Mouse (Mus musculus) hindbrain, embryonic 14.5 days (tissue): ENCODE results near the gene Gm10490. TPM values are rescaled to one million over a fixed set of nuclear protein-coding genes. Genes with fewer than 3 reads are reported as not detected.
"Not testable (repeated sequence)": the region's sequence is repeated elsewhere in the genome, so short reads cannot be mapped to it uniquely, and the experiment has no call there.

Experiments
- ATAC-seq: fragments of 200-750 bp; cut with Nextera tagmentation; 2 replicates; pipeline ENCODE4 v1.8.0; 2017; ENCODE audit warnings: moderate number of reproducible peaks, mild to moderate bottlenecking, moderate TSS enrichment, moderate library complexity; ENCODE audit not compliant: low FRiP score
- DNase-seq: peaks from one replicate; pipeline ENCODE4 v3.0.0-alpha.2; 2015; ENCODE audit warnings: low spot score
- H3K27ac ChIP-seq: fragments of 300-500 bp; sonication (generic); 2 replicates; pipeline ENCODE4 v1.5.1; 2014; ENCODE audit warnings: mild to moderate bottlenecking, moderate library complexity
- H3K27me3 ChIP-seq: fragments of 300-500 bp; sonication (generic); 2 replicates; pipeline ENCODE4 v1.6.1; 2014; ENCODE audit warnings: mild to moderate bottlenecking, low read length, mixed read lengths; ENCODE audit not compliant: control insufficient read depth, insufficient read depth
- H3K36me3 ChIP-seq: fragments of 300-500 bp; sonication (generic); replicated peaks from 2 replicates; pipeline ENCODE4 v1.6.1; 2014; ENCODE audit not compliant: control insufficient read depth, insufficient read depth
- H3K4me1 ChIP-seq: fragments of 300-500 bp; sonication (generic); replicated peaks from 2 replicates; pipeline ENCODE4 v1.6.1; 2014; ENCODE audit warnings: antibody characterized with exemption, low read length, mixed read lengths; ENCODE audit not compliant: control insufficient read depth, insufficient read depth
- H3K4me2 ChIP-seq: fragments of 300-500 bp; sonication (generic); replicated peaks from 2 replicates; pipeline ENCODE4 v1.6.1; 2014; ENCODE audit warnings: mild to moderate bottlenecking, moderate library complexity
- H3K4me3 ChIP-seq: fragments of 300-500 bp; sonication (generic); replicated peaks from 2 replicates; pipeline ENCODE4 v1.5.1; 2014; ENCODE audit warnings: mild to moderate bottlenecking, low read length
- H3K9ac ChIP-seq: fragments of 300-500 bp; sonication (generic); 2 replicates; pipeline ENCODE4 v1.6.1; 2014
- H3K9me3 ChIP-seq: fragments of 300-500 bp; sonication (generic); 2 replicates; pipeline ENCODE4 v1.6.1; 2016; ENCODE audit warnings: low read length; ENCODE audit not compliant: control insufficient read depth
- WGBS: fragments of 180-500 bp; shearing (Covaris S2); extraction: QIAGEN DNeasy Blood & Tissue Kit; methylation state at CpG from one replicate; pipeline ENCODE4 v1.1.7; 2014; 5-methylcytosine and 5-hydroxymethylcytosine counted together
- polyA plus RNA-seq: library from polyadenylated mRNA; unstranded; fragments of >200 nt; fragmentation: Nextera tagmentation; extraction: Ambion mirVana; gene quantifications from 2 replicates; pipeline ENCODE4 v1.2.1, GENCODE M21; 2014

Gene Gm10490
- polyA plus RNA-seq, 1 experiment from 2014 or later: not detected

GRCm38 (mm10) chrX:7879819-7880218, 29.5 kb upstream of the Gm10490 start:
- Histone ChIP-seq H3K4me2 (peak overlapping the region; percentile 86), H3K9ac (peak overlapping the region; percentile 28), H3K27me3 (no peaks in the 10 kb centered on the region), H3K9me3 (no peaks in the 10 kb centered on the region), H3K36me3 (no peaks in the 10 kb centered on the region), H3K4me1 (peaks cover 13% of the 10 kb centered on the region; the same call in 1 of the 2 replicates), H3K4me3 (peak overlapping the region; percentile 51), H3K27ac (peak overlapping the region; percentile 14; the same call in 1 of the 2 replicates)
- WGBS: 16% methylated on average over 11 of the region's 11 CpGs
- peak; percentile 71 for DNase-seq
- ATAC-seq: peak; percentile 51

- Histone ChIP-seq H3K9ac (peak within 1 kb of the TSS; percentile 60), H3K27me3 (no peaks in the 10 kb centered on the region), H3K4me2 (peak within 1 kb of the TSS; percentile 60), H3K27ac (peak within 1 kb of the TSS; percentile 91), H3K4me1 (peaks cover 11% of the 10 kb centered on the region; the same call in 1 of the 2 replicates), H3K36me3 (no peaks in the 10 kb centered on the region), H3K9me3 (no peaks in the 10 kb centered on the region), H3K4me3 (peak within 1 kb of the TSS; percentile 55)
- ATAC-seq (peak; percentile 88), DNase-seq (peak; percentile 58)
- WGBS: 27% methylated on average over 49 of the region's 49 CpGs
Observed at GRCm38 (mm10) chrX:7883841-7884567, 25.3 kb upstream of the Gm10490 start, which contains the start of gene Slc35a2. TSS of gene Slc35a2 (plus strand) at chrX:7884028.

GRCm38 (mm10) chrX:7898211-7898610, 11.1 kb upstream of the Gm10490 start:
- Histone ChIP-seq H3K36me3 (peaks cover 17% of the 10 kb centered on the region), H3K9ac (peak overlapping the region; percentile 64), H3K27ac (peak overlapping the region; percentile 73), H3K4me1 (0 out of 2 replicates have a peak, but pooled peaks cover 6% of the 10 kb centered on the region), H3K9me3 (no peaks in the 10 kb centered on the region), H3K4me3 (peak overlapping the region; percentile 55), H3K4me2 (peak overlapping the region; percentile 58), H3K27me3 (no peaks in the 10 kb centered on the region)
- DNase-seq: no peak
- 34% methylated on average over 13 of the region's 13 CpGs for WGBS
- ATAC-seq: no peak

- Histone ChIP-seq H3K4me2 (peak within 1 kb of the TSS; percentile 58), H3K27ac (peak within 1 kb of the TSS; percentile 73), H3K9me3 (no peaks in the 10 kb centered on the region), H3K4me1 (0 out of 2 replicates have a peak, but pooled peaks cover 6% of the 10 kb centered on the region), H3K27me3 (no peaks in the 10 kb centered on the region), H3K36me3 (peaks cover 15% of the 10 kb centered on the region), H3K4me3 (peak within 1 kb of the TSS; percentile 55), H3K9ac (peak within 1 kb of the TSS; percentile 64)
- WGBS: 16% methylated on average over 59 of the region's 62 CpGs
- ATAC-seq (peak; percentile 97), DNase-seq (peak; percentile 85)
Observed at GRCm38 (mm10) chrX:7898880-7899874, 10.2 kb upstream of the Gm10490 start, which contains the start of the genes Pqbp1 and Timm17b. TSS of gene Pqbp1 (minus strand) at chrX:7899269. TSS of gene Timm17b (plus strand) at chrX:7899357.

- H3K27ac ChIP-seq: no peak overlapping the region
- peaks cover 4% of the 10 kb centered on the region for H3K36me3 ChIP-seq
- H3K27me3 ChIP-seq: no peaks in the 10 kb centered on the region
- DNase-seq: no peak
- no peak overlapping the region for H3K4me3 ChIP-seq
- no peak overlapping the region for H3K9ac ChIP-seq
- H3K9me3 ChIP-seq: no peaks in the 10 kb centered on the region
- no peak overlapping the region for H3K4me2 ChIP-seq
- H3K4me1 ChIP-seq: no peaks in the 10 kb centered on the region
- WGBS: 86% methylated on average over 5 of the region's 5 CpGs
- ATAC-seq: no peak
Observed at GRCm38 (mm10) chrX:7904441-7904840, 4.9 kb upstream of the Gm10490 start.

GRCm38 (mm10) chrX:7907735-7908134, 1.6 kb upstream of the Gm10490 start, which contains the start of gene Gm10491:
TSS of gene Gm10491 (minus strand) at chrX:7907835.
- H3K4me3 ChIP-seq: no peak within 1 kb of the TSS
- DNase-seq: no peak
- H3K9me3 ChIP-seq: no peaks in the 10 kb centered on the region; the same call in 1 of the 2 replicates
- no peak for ATAC-seq
- H3K4me2 ChIP-seq: no peak within 1 kb of the TSS
- H3K36me3 ChIP-seq: peaks cover 4% of the 10 kb centered on the region
- WGBS: 85% methylated on average over 5 of the region's 5 CpGs
- H3K27me3 ChIP-seq: no peaks in the 10 kb centered on the region
- no peak within 1 kb of the TSS for H3K27ac ChIP-seq
- H3K9ac ChIP-seq: no peak within 1 kb of the TSS
- H3K4me1 ChIP-seq: no peaks in the 10 kb centered on the region

GRCm38 (mm10) chrX:7910473-7910872, 1.1 kb downstream of the Gm10490 start:
- peaks cover 4% of the 10 kb centered on the region for H3K36me3 ChIP-seq
- H3K9me3 ChIP-seq: no peaks in the 10 kb centered on the region; the same call in 1 of the 2 replicates
- no peaks in the 10 kb centered on the region for H3K4me1 ChIP-seq
- 50% methylated on average over 6 of the region's 6 CpGs for WGBS
- H3K9ac ChIP-seq: no peak overlapping the region
- no peak overlapping the region for H3K27ac ChIP-seq
- H3K4me2 ChIP-seq: no peak overlapping the region
- ATAC-seq (no peak), DNase-seq (no peak)
- H3K4me3 ChIP-seq: no peak overlapping the region
- no peaks in the 10 kb centered on the region for H3K27me3 ChIP-seq

GRCm38 (mm10) chrX:7915669-7916068, 6.3 kb downstream of the Gm10490 start:
- not testable (repeated sequence) for DNase-seq, H3K4me2 ChIP-seq, H3K9me3 ChIP-seq, H3K36me3 ChIP-seq, H3K27ac ChIP-seq, H3K4me1 ChIP-seq, H3K27me3 ChIP-seq, H3K9ac ChIP-seq, ATAC-seq, H3K4me3 ChIP-seq
- 19% methylated on average over 3 of the region's 3 CpGs for WGBS
